Mouse (Mus musculus) cortical plate, adult 2 months (tissue): ENCODE measurements around the gene Fosb. TPM values are rescaled to one million over a fixed set of nuclear protein-coding genes. Genes with fewer than 3 reads are reported as not detected.

Source experiments
- H3K27ac ChIP-seq: fragments of 200-500 bp; 2 replicates; pipeline ENCODE4 v1.5.1; 2012; ENCODE audit warnings: low read length, control low read depth, inconsistent platforms; ENCODE audit not compliant: insufficient read depth
- H3K4me1 ChIP-seq: fragments of 200-500 bp; 2 replicates; pipeline ENCODE4 v1.6.1; 2011; ENCODE audit warnings: low read length; ENCODE audit not compliant: control insufficient read depth, insufficient read depth
- H3K4me3 ChIP-seq: fragments of 200-500 bp; 2 replicates; pipeline ENCODE4 v1.5.1; 2011; ENCODE audit warnings: mild to moderate bottlenecking, low read length, control low read depth; ENCODE audit not compliant: insufficient read depth
- CTCF ChIP-seq: fragments of 200-500 bp; IDR thresholded peaks from 2 replicates; pipeline ENCODE4 v1.5.1; 2011; ENCODE audit warnings: mild to moderate bottlenecking, control low read depth, low read length; ENCODE audit not compliant: insufficient read depth; ENCODE audit errors: extremely low read depth
- POLR2A ChIP-seq: fragments of 200-500 bp; IDR thresholded peaks from 2 replicates; pipeline ENCODE4 v1.6.1; 2011; ENCODE audit warnings: mild to moderate bottlenecking, low read length, control low read depth; ENCODE audit not compliant: insufficient read depth; ENCODE audit errors: extremely low read depth
- polyA plus RNA-seq: library from polyadenylated mRNA; depleted of rRNA; stranded (reverse); fragments of >200 nt; gene quantifications from 2 replicates; pipeline ENCODE4 v1.2.3, GENCODE M21; 2012

Fosb gene
- polyA plus RNA-seq, 1 experiment: 7.1 TPM

DNA sequence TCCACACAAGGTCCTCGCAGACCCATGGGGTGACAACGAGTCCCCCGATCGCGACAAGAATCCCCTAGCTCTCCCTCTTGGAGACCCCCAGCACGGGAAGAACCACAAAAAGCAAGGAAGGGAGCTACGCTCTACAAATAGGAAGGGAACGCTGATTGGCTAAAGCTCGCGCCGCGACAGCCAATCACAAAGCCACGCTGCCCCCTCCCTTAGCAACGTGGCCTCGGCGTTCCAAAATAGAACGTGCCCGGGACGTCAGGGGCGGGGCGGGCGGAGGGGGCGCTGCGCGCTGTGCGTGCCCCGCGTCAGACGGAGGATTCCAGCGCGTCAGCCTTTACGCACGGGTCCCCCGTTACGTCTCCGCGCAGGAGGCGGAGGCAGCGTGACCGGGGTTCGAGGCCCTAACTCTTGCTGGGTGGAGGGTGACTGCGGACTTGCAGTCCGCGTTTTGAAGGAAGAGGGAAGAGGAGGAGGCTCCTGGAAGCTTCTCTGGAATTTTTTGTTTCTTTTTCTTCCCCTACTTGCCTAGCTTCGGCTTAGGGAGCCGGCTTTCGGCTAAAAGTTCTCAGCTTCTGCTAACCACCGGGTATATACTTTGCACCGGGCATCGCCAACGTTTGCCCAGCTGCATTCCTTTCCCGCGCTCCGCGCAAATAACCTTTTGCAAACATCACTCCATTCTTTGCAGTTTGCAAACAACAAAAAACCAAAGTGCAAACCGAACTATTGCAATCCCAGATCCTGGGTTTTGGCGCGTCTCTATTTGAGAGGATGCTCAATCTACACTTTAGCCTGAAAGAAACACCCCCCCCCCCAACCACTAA is 1.2 kb downstream of the Fosb start:
- TF ChIP-seq CTCF (no peak), POLR2A (peak; percentile 50; the same call in 1 of the 2 replicates)
- Histone ChIP-seq H3K27ac (peak overlapping the region; percentile 62), H3K4me3 (peak overlapping the region; percentile 47), H3K4me1 (no peaks in the 10 kb centered on the region)

DNA sequence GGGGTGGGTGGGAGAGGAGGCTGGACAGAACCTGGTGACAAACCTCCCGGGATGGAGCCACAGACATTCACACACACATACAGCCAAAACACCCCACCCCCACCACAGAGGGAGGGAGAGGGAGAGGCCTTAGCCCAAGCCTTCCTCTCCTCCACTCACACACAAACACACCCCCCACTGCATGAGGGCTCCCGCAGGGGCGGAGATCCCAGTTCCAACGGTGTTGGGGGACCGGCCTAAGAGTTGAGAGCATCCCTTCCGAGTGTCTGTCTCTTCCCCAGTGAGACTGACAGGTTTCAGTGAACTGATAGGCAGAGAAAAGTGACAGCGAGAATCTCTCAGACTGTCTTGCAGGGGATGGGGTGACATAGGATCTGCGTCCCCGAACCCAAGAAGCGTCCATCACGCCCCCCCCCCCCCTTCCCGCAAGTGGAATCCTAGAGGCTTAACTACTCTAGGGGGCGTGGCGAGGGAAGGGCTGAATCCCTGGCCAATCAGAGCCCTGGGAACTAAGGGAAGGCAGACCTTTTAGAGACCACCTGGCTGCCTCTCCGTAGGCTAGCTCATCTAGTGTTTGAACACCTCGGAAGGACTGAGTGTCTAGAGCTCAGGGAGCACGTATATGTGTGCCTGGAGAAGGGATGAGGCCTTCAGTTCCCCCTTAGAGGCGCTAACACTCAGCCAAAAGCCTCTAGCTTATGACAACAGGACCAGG is 2.0 kb downstream of the Fosb start:
- peak overlapping the region; percentile 47 for H3K4me3 ChIP-seq
- TF ChIP-seq POLR2A: no peak
- no peak for TF ChIP-seq CTCF

DNA sequence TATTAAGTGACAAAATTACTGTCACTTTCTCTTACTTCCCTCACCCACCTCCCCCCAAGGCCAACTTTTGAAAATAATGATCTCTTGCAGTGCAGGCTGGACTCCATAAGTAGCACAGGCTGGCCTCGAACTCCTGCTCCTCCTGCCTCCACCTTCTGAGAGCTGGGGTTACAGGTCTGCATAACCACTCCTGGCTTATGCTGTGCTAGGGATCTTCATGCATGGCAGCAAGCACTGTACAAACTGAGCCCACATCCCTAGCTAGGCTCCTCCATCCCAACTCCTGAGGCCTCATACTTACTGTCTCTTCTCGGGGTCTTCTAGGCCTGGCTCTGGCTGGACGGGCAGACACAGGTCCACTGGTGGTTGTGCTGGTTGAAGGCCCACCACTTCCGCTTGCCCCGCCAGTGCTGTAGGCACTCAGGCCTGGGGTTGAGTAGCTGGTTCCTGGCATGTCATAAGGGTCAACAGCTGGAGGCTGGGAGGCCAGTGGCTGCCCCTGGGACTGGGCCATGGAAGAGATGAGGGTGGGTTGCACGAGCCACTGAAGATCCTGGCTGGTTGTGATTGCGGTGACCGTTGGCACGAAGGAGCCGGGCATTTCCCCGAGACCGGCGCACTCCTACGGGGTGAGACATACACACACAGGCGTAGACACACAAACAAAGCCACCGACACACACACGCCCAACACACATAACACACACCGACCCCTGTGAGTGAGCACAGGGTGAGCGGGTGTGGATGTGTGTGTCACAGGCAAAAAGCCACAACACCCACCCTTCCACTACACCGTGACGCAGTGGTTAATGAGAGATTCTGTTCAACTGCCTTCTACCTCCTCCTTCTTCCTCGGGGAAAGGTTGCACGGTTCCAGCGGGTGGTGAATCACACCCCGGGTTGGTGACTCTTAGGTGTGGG is 2.8 kb downstream of the Fosb start:
- TF ChIP-seq POLR2A: no peak
- TF ChIP-seq CTCF: no peak
- Histone ChIP-seq H3K4me1 (no peaks in the 10 kb centered on the region), H3K27ac (no peak overlapping the region), H3K4me3 (peak overlapping the region; percentile 47)

More for the DNA sequence above, 2.0 kb downstream of the Fosb start:
- Histone ChIP-seq H3K4me1 (no peaks in the 10 kb centered on the region), H3K27ac (peak overlapping the region; percentile 62)

DNA sequence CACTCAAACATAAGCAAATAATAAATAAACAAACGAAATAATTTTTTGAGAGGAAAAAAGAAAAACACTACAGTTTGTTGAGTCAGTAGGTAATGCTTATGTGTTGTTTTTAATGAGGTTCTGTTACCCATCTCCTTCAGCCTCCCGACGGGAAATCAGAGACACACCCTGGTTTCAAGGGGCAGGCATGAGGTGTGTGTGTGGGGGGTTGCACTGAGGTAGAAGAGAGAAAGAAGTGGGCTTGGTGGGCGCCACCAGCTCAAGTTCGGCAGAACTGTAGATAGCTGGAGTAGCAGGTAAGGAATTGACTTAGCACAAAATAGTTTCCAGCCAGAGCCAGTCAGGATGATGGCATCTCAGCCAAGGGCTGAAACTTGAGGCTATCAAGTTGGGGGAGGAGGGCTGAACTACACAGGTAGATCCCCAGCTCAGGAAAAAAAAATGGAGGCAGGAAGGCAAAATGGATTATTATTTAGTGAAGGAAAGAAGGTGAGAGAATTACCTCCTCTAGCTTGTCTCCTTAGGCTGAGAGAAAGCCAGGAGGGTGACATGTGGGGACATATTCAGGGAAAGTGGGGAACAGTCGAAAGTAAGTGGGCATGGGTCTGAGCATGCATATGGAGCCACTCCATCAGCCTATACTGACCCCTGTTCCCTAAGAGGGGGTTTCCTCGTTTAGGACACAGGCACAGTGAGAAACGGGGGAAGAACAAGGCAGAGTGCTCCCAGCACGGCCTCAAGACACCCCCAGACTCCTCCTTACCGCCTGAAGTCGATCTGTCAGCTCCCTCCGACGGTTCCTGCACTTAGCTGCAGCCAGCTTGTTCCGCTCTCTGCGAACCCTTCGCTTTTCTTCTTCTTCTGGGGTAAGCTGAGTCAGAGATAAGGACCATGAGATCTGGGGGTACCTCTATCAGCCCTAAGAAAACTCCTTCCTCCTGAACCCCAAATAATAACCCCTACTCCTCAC is 3.8 kb downstream of the Fosb start:
- TF ChIP-seq POLR2A: no peak
- no peak for TF ChIP-seq CTCF

DNA sequence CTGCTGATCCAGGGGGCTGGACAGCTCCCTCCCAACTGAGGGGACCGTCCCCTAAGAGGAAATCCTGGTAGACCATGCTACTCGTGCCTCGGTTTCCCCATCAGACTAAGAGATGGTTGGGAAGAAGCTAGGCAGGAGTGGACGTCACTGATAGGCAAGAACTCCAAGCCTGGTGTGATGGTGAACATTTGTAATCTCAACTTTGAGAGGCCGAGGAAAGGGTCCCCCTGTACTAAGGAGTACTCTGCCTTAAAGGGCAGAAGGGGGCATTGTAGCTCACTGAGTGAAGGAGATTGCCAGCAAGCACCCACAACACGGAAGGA is 4.5 kb downstream of the Fosb start:
- Histone ChIP-seq H3K4me3 (no peak overlapping the region), H3K27ac (no peak overlapping the region), H3K4me1 (no peaks in the 10 kb centered on the region; the same call in 1 of the 2 replicates)
- TF ChIP-seq POLR2A (no peak), CTCF (no peak)

More for the DNA sequence above, 3.8 kb downstream of the Fosb start:
- Histone ChIP-seq H3K4me3 (no peak overlapping the region), H3K27ac (no peak overlapping the region), H3K4me1 (no peaks in the 10 kb centered on the region; the same call in 1 of the 2 replicates)

DNA sequence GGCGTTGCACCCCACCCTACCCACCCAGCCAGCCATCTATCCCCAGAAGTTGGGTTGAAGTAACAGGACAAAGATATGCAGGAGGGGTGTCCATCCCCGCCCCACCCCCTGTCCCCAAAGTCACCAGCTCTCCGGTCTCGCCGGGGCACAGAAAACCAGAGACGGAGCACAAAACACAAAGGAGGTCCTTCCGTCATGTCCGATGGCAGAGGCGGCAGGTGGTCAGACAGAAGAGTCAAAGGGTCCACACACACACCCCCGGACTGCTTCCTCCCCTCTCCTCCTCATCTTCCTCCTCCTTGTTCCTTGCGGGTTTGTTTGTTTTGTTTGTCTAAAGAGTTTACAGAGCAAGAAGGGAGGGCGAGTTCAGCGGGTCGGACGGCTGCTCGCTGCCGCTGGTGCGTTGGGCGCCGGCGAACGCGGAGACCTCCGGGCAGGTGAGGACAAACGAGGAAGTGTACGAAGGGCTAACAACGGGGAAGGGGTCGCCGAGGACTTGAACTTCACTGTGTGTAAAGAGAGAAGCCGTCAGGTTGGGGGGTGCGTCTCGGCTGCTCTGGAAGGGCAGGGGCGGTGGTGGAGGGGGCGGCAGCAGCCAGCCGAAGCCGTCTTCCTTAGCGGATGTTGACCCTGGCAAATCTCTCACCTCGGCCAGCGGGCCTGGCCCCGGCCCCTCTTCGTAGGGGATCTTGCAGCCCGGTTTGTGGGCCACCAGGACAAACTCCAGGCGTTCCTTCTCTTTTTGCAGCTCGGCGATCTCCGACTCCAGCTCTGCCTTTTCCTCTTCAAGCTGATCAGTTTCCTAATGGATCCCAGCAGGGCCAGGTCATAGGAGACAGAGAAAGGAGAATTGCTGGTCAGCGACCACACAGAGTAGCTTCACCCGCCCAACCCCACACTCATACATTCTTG is 5.1 kb downstream of the Fosb start:
- no peak overlapping the region for H3K27ac ChIP-seq
- no peak overlapping the region for H3K4me3 ChIP-seq
- H3K4me1 ChIP-seq: no peaks in the 10 kb centered on the region; the same call in 1 of the 2 replicates
- TF ChIP-seq POLR2A: no peak
- no peak for TF ChIP-seq CTCF

DNA sequence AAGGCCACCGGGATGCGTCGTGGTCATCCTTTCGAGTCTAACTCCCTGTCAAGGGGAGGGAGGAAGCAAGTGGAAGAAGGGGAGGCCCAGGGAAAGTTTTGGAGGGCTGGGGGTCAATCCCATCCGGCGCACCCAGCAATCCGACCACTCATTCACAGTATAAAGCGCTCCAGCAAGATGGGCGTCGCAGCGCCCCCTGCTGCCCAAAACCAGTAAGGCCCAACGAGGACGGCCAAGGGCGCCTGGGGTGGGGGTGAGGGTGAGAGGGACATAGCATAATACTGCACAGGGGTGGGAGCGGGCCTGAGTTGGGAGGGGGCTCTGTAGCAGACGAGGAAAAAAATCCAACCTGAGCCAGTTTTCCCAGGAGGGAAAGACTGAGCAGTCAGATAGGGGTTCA is 6.1 kb downstream of the Fosb start:
- H3K4me3 ChIP-seq: no peak overlapping the region
- H3K4me1 ChIP-seq: no peaks in the 10 kb centered on the region; the same call in 1 of the 2 replicates
- no peak overlapping the region for H3K27ac ChIP-seq
- TF ChIP-seq CTCF (peak; percentile 59), POLR2A (no peak)

DNA sequence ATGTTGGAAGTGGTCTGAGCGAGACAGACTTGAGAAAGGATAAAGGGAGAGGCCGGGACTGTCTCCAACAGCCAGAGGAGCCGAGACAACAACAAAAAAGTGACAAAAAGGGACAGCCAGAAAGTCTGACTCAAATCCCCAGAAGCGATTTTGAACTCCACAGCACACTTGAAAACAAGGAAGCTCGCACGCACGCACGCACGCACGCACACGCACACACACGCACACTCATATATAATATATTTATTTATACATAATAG is 6.9 kb downstream of the Fosb start:
- no peak overlapping the region for H3K4me3 ChIP-seq
- no peak overlapping the region for H3K27ac ChIP-seq
- H3K4me1 ChIP-seq: no peaks in the 10 kb centered on the region; the same call in 1 of the 2 replicates
- TF ChIP-seq POLR2A (no peak), CTCF (no peak)
